Mouse (Mus musculus): Measurements from ENCODE around the gene Sirt7. TPM values are rescaled to one million over a fixed set of nuclear protein-coding genes. Genes with fewer than 3 reads are reported as not detected.

The Sirt7 gene
- polyA plus RNA-seq, 2 experiments, result 27.5 to 43.7 TPM

DNA sequence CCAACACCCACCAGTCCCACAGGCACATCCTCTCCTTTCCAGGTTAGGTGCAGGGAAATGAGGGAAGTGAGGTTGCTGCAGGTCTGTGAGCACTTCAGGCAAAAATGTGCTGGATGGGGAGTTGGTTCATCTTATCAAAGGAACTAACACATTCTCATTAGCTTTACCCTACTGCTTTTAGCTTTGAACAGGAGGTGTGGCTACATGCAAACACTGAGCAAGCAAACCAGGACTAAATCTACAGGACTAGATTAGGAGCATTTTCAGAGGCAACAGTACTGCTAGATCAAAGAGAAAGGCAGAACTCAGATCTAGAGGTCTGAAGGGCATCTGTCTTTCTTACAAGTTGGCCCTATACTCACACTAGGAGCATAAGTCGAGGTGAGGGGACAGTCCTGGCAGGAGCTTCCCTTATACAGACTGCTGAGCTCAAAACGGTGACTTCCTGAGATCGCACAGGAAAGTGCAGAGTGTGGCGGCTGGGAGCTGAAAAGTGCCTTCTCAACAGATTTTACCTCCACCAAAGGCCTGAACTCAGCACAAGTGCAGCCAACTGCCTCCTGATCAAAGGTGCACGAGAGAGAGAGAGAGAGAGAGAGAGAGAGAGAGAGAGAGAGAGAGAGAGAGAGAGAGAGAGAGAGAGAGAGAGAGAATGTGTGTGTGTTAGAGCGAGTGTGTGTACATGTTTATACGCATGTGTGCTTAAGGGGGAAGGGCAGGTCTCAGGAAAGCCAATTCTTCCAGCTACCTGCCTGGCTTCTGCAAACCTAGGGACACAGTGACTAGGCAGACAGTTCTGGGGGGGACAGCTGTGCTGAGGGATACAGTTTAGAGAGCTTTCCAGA lies 6.1 kb upstream of the Sirt7 start:
- H3K4me2 ChIP-seq (replicated peaks; ENCODE audit: low read depth, low read length, severe bottlenecking), result peak overlapping the region; percentile 70; the same call in 1 of the 2 replicates

GRCm38 (mm10) chr11:120630401-120630871 lies 5.4 kb upstream of the Sirt7 start:
- Histone ChIP-seq H3K27ac (replicated peaks; ENCODE audit: low read depth, low read length) (no peak overlapping the region), H3K36me3 (ENCODE audit: control insufficient read depth, insufficient read depth, low read length) (peaks cover 25% of the 10 kb centered on the region), H3K4me2 (replicated peaks; ENCODE audit: low read depth, low read length, severe bottlenecking) (no peak overlapping the region), H3K4me3 (replicated peaks; ENCODE audit: low read length) (no peak overlapping the region), H3K9ac (ENCODE audit: low read depth, low read length, severe bottlenecking) (peak overlapping the region; percentile 3; the same call in 1 of the 2 replicates), H3K9me3 (ENCODE audit: control insufficient read depth, low read length) (no peaks in the 10 kb centered on the region), H3K27me3 (ENCODE audit: control insufficient read depth, insufficient read depth, low read length) (no peaks in the 10 kb centered on the region), H3K4me1 (ENCODE audit: control insufficient read depth, insufficient read depth, low read length) (peaks cover 15% of the 10 kb centered on the region)
- ATAC-seq (ENCODE audit: low FRiP score, low read depth) (no peak), DNase-seq (ENCODE audit: low spot score) (no peak)
- no peak for TF ChIP-seq POLR2A (IDR thresholded peaks at IDR 0.05; ENCODE audit: borderline replicate concordance, extremely low read depth, insufficient read depth, insufficient read length)
- 61% methylated on average over 5 of the region's 5 CpGs for WGBS

More for the DNA sequence above, 6.1 kb upstream of the Sirt7 start:
- 34% methylated on average over 7 of the region's 7 CpGs for WGBS
- ATAC-seq (ENCODE audit: low FRiP score, low read depth) (no peak), DNase-seq (ENCODE audit: low spot score) (no peak)
- no peak for TF ChIP-seq POLR2A (IDR thresholded peaks at IDR 0.05; ENCODE audit: borderline replicate concordance, extremely low read depth, insufficient read depth, insufficient read length)
- peaks cover 15% of the 10 kb centered on the region for H3K4me1 ChIP-seq (ENCODE audit: control insufficient read depth, insufficient read depth, low read length)
- peaks cover 25% of the 10 kb centered on the region for H3K36me3 ChIP-seq (ENCODE audit: control insufficient read depth, insufficient read depth, low read length)
- H3K27ac ChIP-seq (replicated peaks; ENCODE audit: low read depth, low read length), result no peak overlapping the region
- peak overlapping the region; percentile 3; the same call in 1 of the 2 replicates for H3K9ac ChIP-seq (ENCODE audit: low read depth, low read length, severe bottlenecking)
- no peaks in the 10 kb centered on the region for H3K27me3 ChIP-seq (ENCODE audit: control insufficient read depth, insufficient read depth, low read length)
- no peak overlapping the region for H3K4me3 ChIP-seq (replicated peaks; ENCODE audit: low read length)
- H3K9me3 ChIP-seq (ENCODE audit: control insufficient read depth, low read length), result no peaks in the 10 kb centered on the region

DNA sequence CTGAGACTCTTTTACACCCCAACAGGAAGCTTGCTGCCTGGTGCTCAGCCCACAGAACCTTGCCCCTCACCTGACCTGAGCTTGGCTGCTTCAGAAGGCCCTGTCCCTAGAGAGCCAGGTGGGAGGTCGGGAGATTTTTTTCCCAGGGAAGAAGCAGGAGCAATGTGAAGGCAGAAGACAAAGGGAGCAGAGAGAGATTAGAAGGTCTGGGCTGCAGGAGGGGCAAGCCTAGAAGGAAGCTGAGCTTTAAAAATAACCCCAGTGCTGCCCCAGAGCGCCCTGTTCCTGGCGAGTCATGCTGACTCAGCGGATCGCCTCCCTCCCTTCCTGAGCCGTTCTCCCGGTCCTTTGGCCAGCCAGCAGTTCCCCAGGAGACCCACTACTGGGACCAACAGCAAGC lies 4.9 kb upstream of the Sirt7 start:
- no peak overlapping the region for H3K27ac ChIP-seq (replicated peaks; ENCODE audit: low read depth, low read length)
- H3K9me3 ChIP-seq (ENCODE audit: control insufficient read depth, low read length), result no peaks in the 10 kb centered on the region
- H3K4me2 ChIP-seq (replicated peaks; ENCODE audit: low read depth, low read length, severe bottlenecking), result no peak overlapping the region
- H3K36me3 ChIP-seq (ENCODE audit: control insufficient read depth, insufficient read depth, low read length), result peaks cover 25% of the 10 kb centered on the region
- peaks cover 19% of the 10 kb centered on the region for H3K4me1 ChIP-seq (ENCODE audit: control insufficient read depth, insufficient read depth, low read length)
- no peak overlapping the region for H3K9ac ChIP-seq (ENCODE audit: low read depth, low read length, severe bottlenecking)
- no peaks in the 10 kb centered on the region for H3K27me3 ChIP-seq (ENCODE audit: control insufficient read depth, insufficient read depth, low read length)
- H3K4me3 ChIP-seq (replicated peaks; ENCODE audit: low read length), result no peak overlapping the region
- ATAC-seq (ENCODE audit: low FRiP score, low read depth) (no peak), DNase-seq (ENCODE audit: low spot score) (no peak)
- WGBS, result 39% methylated on average over 7 of the region's 7 CpGs
- TF ChIP-seq POLR2A (IDR thresholded peaks at IDR 0.05; ENCODE audit: borderline replicate concordance, extremely low read depth, insufficient read depth, insufficient read length), result no peak

DNA sequence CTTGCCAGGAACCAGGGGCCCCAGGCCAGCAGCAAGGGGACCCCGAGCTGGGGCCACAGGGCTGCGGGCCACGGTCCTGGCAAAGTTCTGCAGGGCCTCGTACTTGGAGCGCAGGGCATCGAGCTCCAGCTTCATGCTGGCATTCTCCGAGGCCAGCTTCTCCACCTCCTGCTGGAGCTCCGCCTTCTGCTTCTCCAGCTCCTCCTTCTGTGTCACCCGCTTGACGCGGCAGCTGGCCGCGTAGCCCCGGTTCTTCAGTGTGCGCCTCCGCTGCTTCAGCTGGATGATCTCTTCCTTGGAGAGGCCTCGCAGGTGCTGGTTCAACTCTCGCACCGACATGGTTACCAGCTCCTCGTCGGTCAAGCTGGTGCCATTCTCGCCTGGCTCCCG lies 4.3 kb upstream of the Sirt7 start:
- no peaks in the 10 kb centered on the region for H3K9me3 ChIP-seq (ENCODE audit: control insufficient read depth, low read length)
- H3K4me3 ChIP-seq (replicated peaks; ENCODE audit: low read length), result no peak overlapping the region
- DNase-seq (ENCODE audit: low spot score) (no peak), ATAC-seq (ENCODE audit: low FRiP score, low read depth) (no peak)
- H3K4me1 ChIP-seq (ENCODE audit: control insufficient read depth, insufficient read depth, low read length), result peaks cover 19% of the 10 kb centered on the region
- H3K9ac ChIP-seq (ENCODE audit: low read depth, low read length, severe bottlenecking), result no peak overlapping the region
- no peak overlapping the region for H3K4me2 ChIP-seq (replicated peaks; ENCODE audit: low read depth, low read length, severe bottlenecking)
- 81% methylated on average over 23 of the region's 23 CpGs for WGBS
- H3K27me3 ChIP-seq (ENCODE audit: control insufficient read depth, insufficient read depth, low read length), result no peaks in the 10 kb centered on the region
- peaks cover 25% of the 10 kb centered on the region for H3K36me3 ChIP-seq (ENCODE audit: control insufficient read depth, insufficient read depth, low read length)
- H3K27ac ChIP-seq (replicated peaks; ENCODE audit: low read depth, low read length), result no peak overlapping the region
- no peak for TF ChIP-seq POLR2A (IDR thresholded peaks at IDR 0.05; ENCODE audit: borderline replicate concordance, extremely low read depth, insufficient read depth, insufficient read length)

GRCm38 (mm10) chr11:120628601-120629340 lies 3.7 kb upstream of the Sirt7 start:
- WGBS, result 94% methylated on average over 22 of the region's 23 CpGs
- Histone ChIP-seq H3K36me3 (ENCODE audit: control insufficient read depth, insufficient read depth, low read length) (peaks cover 25% of the 10 kb centered on the region), H3K4me3 (replicated peaks; ENCODE audit: low read length) (no peak overlapping the region), H3K27me3 (ENCODE audit: control insufficient read depth, insufficient read depth, low read length) (no peaks in the 10 kb centered on the region), H3K4me1 (ENCODE audit: control insufficient read depth, insufficient read depth, low read length) (peaks cover 15% of the 10 kb centered on the region), H3K9me3 (ENCODE audit: control insufficient read depth, low read length) (no peaks in the 10 kb centered on the region), H3K9ac (ENCODE audit: low read depth, low read length, severe bottlenecking) (no peak overlapping the region), H3K4me2 (replicated peaks; ENCODE audit: low read depth, low read length, severe bottlenecking) (no peak overlapping the region), H3K27ac (replicated peaks; ENCODE audit: low read depth, low read length) (no peak overlapping the region)
- no peak for ATAC-seq (ENCODE audit: low FRiP score, low read depth)
- TF ChIP-seq POLR2A (IDR thresholded peaks at IDR 0.05; ENCODE audit: borderline replicate concordance, extremely low read depth, insufficient read depth, insufficient read length), result no peak
- DNase-seq (ENCODE audit: low spot score), result no peak
